Mouse (Mus musculus): ENCODE results near the gene Kcnip4. TPM values are rescaled to one million over a fixed set of nuclear protein-coding genes. Genes with fewer than 3 reads are reported as not detected.

Gene Kcnip4
- polyA plus RNA-seq, 1 experiment from 2014 or later, result 0.84 TPM

DNA sequence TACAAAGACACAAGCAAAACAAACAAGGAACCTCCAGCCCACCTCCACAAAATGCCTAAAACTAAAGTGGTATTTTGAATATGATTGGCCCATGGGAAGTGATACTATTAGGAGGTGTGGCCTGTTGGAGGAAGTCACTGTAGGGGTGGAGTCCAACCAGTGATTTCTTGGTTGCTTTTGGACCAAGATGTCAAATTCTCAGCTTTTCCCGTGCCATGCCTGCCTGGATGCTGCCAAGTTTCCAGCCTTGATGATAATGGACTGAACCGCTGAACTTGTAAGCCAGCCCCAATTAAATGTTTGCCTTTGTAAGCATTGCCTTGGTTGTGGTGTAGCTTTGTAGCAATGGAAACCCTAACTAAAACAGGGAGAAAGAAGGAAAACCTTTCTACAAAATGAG, 232.3 kb downstream of the Kcnip4 start:
- no peak for ATAC-seq (replicated peaks; ENCODE audit: low FRiP score)
- 88% methylated on average over 2 of the region's 2 CpGs for WGBS

DNA sequence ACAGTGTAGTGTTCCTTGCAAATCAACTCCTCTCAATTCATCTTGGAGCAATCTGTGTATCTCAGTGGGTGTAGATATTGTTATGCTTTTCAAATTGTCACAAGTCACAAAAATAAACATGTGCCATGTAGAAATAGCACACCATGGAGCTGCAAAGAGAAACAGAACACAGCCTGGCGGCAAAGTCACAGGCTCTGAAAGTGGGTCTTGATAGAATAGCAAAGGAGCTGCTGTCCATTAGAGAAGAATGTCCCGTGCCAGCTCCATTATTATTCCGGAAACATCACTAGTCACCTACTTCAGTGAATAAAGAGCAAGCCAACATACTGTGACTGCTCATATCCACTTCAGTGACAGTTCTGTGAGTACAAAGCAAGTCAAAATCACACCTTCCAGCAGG, 232.9 kb downstream of the Kcnip4 start:
- H3K9me3 ChIP-seq (replicated peaks), result no peaks in the 10 kb centered on the region
- H3K9ac ChIP-seq, result no peak overlapping the region
- H3K27me3 ChIP-seq, result no peaks in the 10 kb centered on the region
- 89% methylated on average over 3 of the region's 3 CpGs for WGBS
- H3K36me3 ChIP-seq, result no peaks in the 10 kb centered on the region
- ATAC-seq (replicated peaks; ENCODE audit: low FRiP score), result no peak
- H3K4me1 ChIP-seq, result no peaks in the 10 kb centered on the region
- no peak overlapping the region for H3K4me3 ChIP-seq (replicated peaks)
- no peak overlapping the region for H3K27ac ChIP-seq
- no peak overlapping the region for H3K4me2 ChIP-seq

More for the DNA sequence above, 232.3 kb downstream of the Kcnip4 start:
- H3K4me1 ChIP-seq, result no peaks in the 10 kb centered on the region
- no peaks in the 10 kb centered on the region for H3K27me3 ChIP-seq
- no peak overlapping the region for H3K27ac ChIP-seq
- H3K4me2 ChIP-seq, result no peak overlapping the region
- no peak overlapping the region for H3K4me3 ChIP-seq (replicated peaks)
- H3K9me3 ChIP-seq (replicated peaks), result no peaks in the 10 kb centered on the region
- no peaks in the 10 kb centered on the region for H3K36me3 ChIP-seq
- H3K9ac ChIP-seq, result no peak overlapping the region

- no peak overlapping the region for H3K9ac ChIP-seq
- WGBS, result 20% methylated on average over 12 of the region's 12 CpGs
- peak overlapping the region; percentile 52 for H3K4me2 ChIP-seq
- peak overlapping the region; percentile 21 for H3K4me3 ChIP-seq (replicated peaks)
- H3K27ac ChIP-seq, result no peak overlapping the region
- peaks cover 10% of the 10 kb centered on the region; the same call in 1 of the 2 replicates for H3K4me1 ChIP-seq
- no peaks in the 10 kb centered on the region for H3K27me3 ChIP-seq
- H3K36me3 ChIP-seq, result no peaks in the 10 kb centered on the region
- no peak for ATAC-seq (replicated peaks; ENCODE audit: low FRiP score)
- H3K9me3 ChIP-seq (replicated peaks), result no peaks in the 10 kb centered on the region
Measured at GRCm38 (mm10) chr5:49285455-49286135, 239.1 kb downstream of the Kcnip4 start.

GRCm38 (mm10) chr5:49284776-49285175, 239.9 kb downstream of the Kcnip4 start:
- H3K9me3 ChIP-seq (replicated peaks), result no peaks in the 10 kb centered on the region
- peaks cover 10% of the 10 kb centered on the region; the same call in 1 of the 2 replicates for H3K4me1 ChIP-seq
- peak overlapping the region; percentile 52 for H3K4me2 ChIP-seq
- H3K27me3 ChIP-seq, result no peaks in the 10 kb centered on the region
- no peak overlapping the region for H3K27ac ChIP-seq
- 0 out of 2 replicates have a peak overlapping the region, but pooled peaks have one; percentile 21 for H3K4me3 ChIP-seq (replicated peaks)
- H3K9ac ChIP-seq, result no peak overlapping the region
- 36% methylated on average over 6 of the region's 6 CpGs for WGBS
- H3K36me3 ChIP-seq, result no peaks in the 10 kb centered on the region
- ATAC-seq (replicated peaks; ENCODE audit: low FRiP score), result no peak

- Histone ChIP-seq H3K4me2 (no peak overlapping the region), H3K27ac (no peak overlapping the region), H3K27me3 (no peaks in the 10 kb centered on the region), H3K4me1 (peaks cover 10% of the 10 kb centered on the region; the same call in 1 of the 2 replicates), H3K36me3 (no peaks in the 10 kb centered on the region), H3K4me3 (replicated peaks) (no peak overlapping the region), H3K9ac (no peak overlapping the region), H3K9me3 (replicated peaks) (no peaks in the 10 kb centered on the region)
- WGBS, result 75% methylated on average over 5 of the region's 5 CpGs
- ATAC-seq (replicated peaks; ENCODE audit: low FRiP score), result no peak
Measured at GRCm38 (mm10) chr5:49283403-49283802, 241.3 kb downstream of the Kcnip4 start.

DNA sequence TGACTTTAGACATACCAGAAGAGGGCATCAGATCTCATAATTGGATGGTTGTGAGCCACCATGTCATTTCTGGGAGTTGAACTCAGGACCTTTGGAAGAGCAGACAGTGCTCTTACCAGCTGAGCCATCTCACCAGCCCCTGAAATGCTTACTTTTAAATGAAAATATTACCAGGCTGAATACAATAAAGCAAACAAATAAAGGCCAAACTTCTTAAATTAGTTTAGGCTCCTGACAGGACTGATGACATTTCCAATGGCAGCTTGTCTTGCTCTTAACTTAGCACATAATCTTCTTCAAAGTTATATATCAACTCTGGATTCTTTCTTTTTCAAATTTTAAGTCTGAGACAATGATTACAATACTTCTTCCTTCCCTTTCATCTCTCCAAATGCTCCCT, 252.8 kb downstream of the Kcnip4 start:
- H3K9ac ChIP-seq, result no peak overlapping the region
- no peak for ATAC-seq (replicated peaks; ENCODE audit: low FRiP score)

GRCm38 (mm10) chr5:49268807-49269206, 255.9 kb downstream of the Kcnip4 start:
- WGBS, result 93% methylated on average over 8 of the region's 8 CpGs
- no peak overlapping the region for H3K27ac ChIP-seq

More for the DNA sequence above, 252.8 kb downstream of the Kcnip4 start:
- Histone ChIP-seq H3K4me2 (no peak overlapping the region), H3K27me3 (no peaks in the 10 kb centered on the region), H3K27ac (no peak overlapping the region), H3K36me3 (no peaks in the 10 kb centered on the region), H3K4me3 (replicated peaks) (no peak overlapping the region), H3K4me1 (no peaks in the 10 kb centered on the region), H3K9me3 (replicated peaks) (no peaks in the 10 kb centered on the region)

GRCm38 (mm10) chr5:49259356-49259755, 265.4 kb downstream of the Kcnip4 start:
- 87% methylated on average over 4 of the region's 4 CpGs for WGBS
- no peak overlapping the region for H3K4me2 ChIP-seq

More at GRCm38 (mm10) chr5:49268807-49269206, 255.9 kb downstream of the Kcnip4 start:
- no peak for ATAC-seq (replicated peaks; ENCODE audit: low FRiP score)
- H3K27me3 ChIP-seq, result no peaks in the 10 kb centered on the region
- no peaks in the 10 kb centered on the region for H3K4me1 ChIP-seq
- no peaks in the 10 kb centered on the region for H3K9me3 ChIP-seq (replicated peaks)
- H3K4me3 ChIP-seq (replicated peaks), result no peak overlapping the region
- no peak overlapping the region for H3K4me2 ChIP-seq
- no peak overlapping the region for H3K9ac ChIP-seq
- no peaks in the 10 kb centered on the region for H3K36me3 ChIP-seq

DNA sequence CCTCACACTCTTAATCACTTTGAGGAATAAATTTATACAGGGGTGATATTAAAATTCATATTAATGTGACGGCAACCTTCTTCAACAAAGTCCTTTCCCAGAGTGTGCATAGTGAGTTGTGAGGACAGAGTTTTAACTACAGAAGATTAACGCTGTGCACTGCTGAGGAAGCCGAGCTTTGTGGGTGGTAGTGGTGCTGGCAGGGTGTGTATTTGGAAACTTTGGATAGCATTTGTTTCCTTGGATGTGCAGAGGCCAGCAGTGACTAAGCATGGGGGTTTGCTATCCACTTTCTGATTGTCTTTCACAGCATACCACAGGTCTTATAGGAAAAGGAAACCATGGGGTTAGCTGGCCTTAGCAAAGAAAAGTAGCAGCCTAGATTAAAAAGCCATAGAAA, 267.9 kb downstream of the Kcnip4 start:
- Histone ChIP-seq H3K27me3 (no peaks in the 10 kb centered on the region), H3K4me1 (no peaks in the 10 kb centered on the region), H3K9me3 (replicated peaks) (no peaks in the 10 kb centered on the region), H3K4me2 (no peak overlapping the region), H3K36me3 (no peaks in the 10 kb centered on the region), H3K9ac (no peak overlapping the region), H3K4me3 (replicated peaks) (no peak overlapping the region), H3K27ac (no peak overlapping the region)
- WGBS, result 78% methylated on average over 3 of the region's 3 CpGs
- no peak for ATAC-seq (replicated peaks; ENCODE audit: low FRiP score)

More at GRCm38 (mm10) chr5:49259356-49259755, 265.4 kb downstream of the Kcnip4 start:
- Histone ChIP-seq H3K4me3 (replicated peaks) (no peak overlapping the region), H3K4me1 (no peaks in the 10 kb centered on the region), H3K27ac (no peak overlapping the region), H3K36me3 (no peaks in the 10 kb centered on the region), H3K9ac (no peak overlapping the region), H3K27me3 (no peaks in the 10 kb centered on the region), H3K9me3 (replicated peaks) (no peaks in the 10 kb centered on the region)
- ATAC-seq (replicated peaks; ENCODE audit: low FRiP score), result no peak

- 75% methylated on average over 4 of the region's 4 CpGs for WGBS
Measured at GRCm38 (mm10) chr5:49255983-49256382, 268.7 kb downstream of the Kcnip4 start.

GRCm38 (mm10) chr5:49247081-49247480, 277.6 kb downstream of the Kcnip4 start:
- Histone ChIP-seq H3K27me3 (no peaks in the 10 kb centered on the region), H3K27ac (no peak overlapping the region), H3K9ac (no peak overlapping the region), H3K36me3 (no peaks in the 10 kb centered on the region), H3K4me2 (no peak overlapping the region), H3K4me3 (replicated peaks) (no peak overlapping the region), H3K9me3 (replicated peaks) (no peaks in the 10 kb centered on the region), H3K4me1 (no peaks in the 10 kb centered on the region; the same call in 1 of the 2 replicates)
- no peak for ATAC-seq (replicated peaks; ENCODE audit: low FRiP score)
- 79% methylated on average over 2 of the region's 2 CpGs for WGBS

More at GRCm38 (mm10) chr5:49255983-49256382, 268.7 kb downstream of the Kcnip4 start:
- no peaks in the 10 kb centered on the region for H3K9me3 ChIP-seq (replicated peaks)
- no peak for ATAC-seq (replicated peaks; ENCODE audit: low FRiP score)
- H3K4me1 ChIP-seq, result no peaks in the 10 kb centered on the region
- no peaks in the 10 kb centered on the region for H3K36me3 ChIP-seq
- H3K4me3 ChIP-seq (replicated peaks), result no peak overlapping the region
- H3K27me3 ChIP-seq, result no peaks in the 10 kb centered on the region
- H3K27ac ChIP-seq, result no peak overlapping the region
- H3K9ac ChIP-seq, result no peak overlapping the region
- H3K4me2 ChIP-seq, result no peak overlapping the region

GRCm38 (mm10) chr5:49244414-49244813, 280.3 kb downstream of the Kcnip4 start:
- Histone ChIP-seq H3K4me3 (replicated peaks) (no peak overlapping the region), H3K27ac (no peak overlapping the region), H3K36me3 (no peaks in the 10 kb centered on the region), H3K9ac (no peak overlapping the region), H3K4me1 (no peaks in the 10 kb centered on the region; the same call in 1 of the 2 replicates), H3K4me2 (no peak overlapping the region), H3K27me3 (no peaks in the 10 kb centered on the region), H3K9me3 (replicated peaks) (no peaks in the 10 kb centered on the region)
- ATAC-seq (replicated peaks; ENCODE audit: low FRiP score), result peak; percentile 24; the same call in 1 of the 2 replicates
- 71% methylated on average over 4 of the region's 4 CpGs for WGBS
